Mouse (Mus musculus): Measurements from ENCODE around the gene Krtap16-3.

- TF ChIP-seq CHD2 (IDR thresholded peaks at IDR 0.05; ENCODE audit: low read depth, low read length) (no peak), HCFC1 (IDR thresholded peaks at IDR 0.05; ENCODE audit: borderline replicate concordance, insufficient read depth, low read length) (no peak), MAFK (IDR thresholded peaks at IDR 0.05; ENCODE audit: insufficient read depth, low read depth, low read length) (no peak), ZC3H11A (IDR thresholded peaks at IDR 0.05; ENCODE audit: borderline replicate concordance, low read depth, low read length) (no peak)
Measured at GRCm38 (mm10) chr16:88962773-88963172, at the start of gene Krtap16-3.
